29 mouse cellular contexts compared by ENCODE assay signal in genomic region chr3:130378626-130379025, GRCm38 (mm10).
DNase-seq lines count a peak whose midpoint lies in the region; ATAC-seq and TF ChIP-seq lines count a peak whose summit lies in the region.
"Had no signal": no experiment of that assay in that cellular context is flagged by ENCODE, and none has a peak within 500 bp of the region (broad histone marks: within the 10 kb centered on the region; RNA-seq: fewer than 3 reads in every experiment).

No protein-coding gene starts in this region.

- H3K79me2 ChIP-seq in liver, adult 2 months (ENCODE audit: control insufficient read depth, insufficient read depth, low read length), result no peaks in the 10 kb centered on the region

- 48% methylated on average over 9 of the region's 9 CpGs for WGBS in forebrain, embryonic 10.5 days
- 46% methylated on average over 9 of the region's 9 CpGs for WGBS in forebrain, embryonic 11.5 days
- WGBS in liver, adult 2 months, result 73% methylated on average over 9 of the region's 9 CpGs
- WGBS in liver, embryonic 11.5 days, result 78% methylated on average over 9 of the region's 9 CpGs
- 50% methylated on average over 9 of the region's 9 CpGs for WGBS in midbrain, embryonic 11.5 days
- 41% methylated on average over 9 of the region's 9 CpGs for WGBS in midbrain, embryonic 10.5 days

- no peak overlapping the region for H3K4me3 ChIP-seq in forebrain, embryonic 10.5 days
- no peak overlapping the region for H3K4me3 ChIP-seq in forebrain, embryonic 11.5 days (ENCODE audit: low read depth, low read length)
- H3K4me3 ChIP-seq in liver, adult 2 months (ENCODE audit: insufficient read depth, low read depth, low read length), result no peak overlapping the region
- no peak overlapping the region for H3K4me3 ChIP-seq in liver, embryonic 11.5 days (ENCODE audit: low read depth, low read length)
- H3K4me3 ChIP-seq in midbrain, embryonic 11.5 days (ENCODE audit: low read depth, low read length), result no peak overlapping the region
- H3K4me3 ChIP-seq in midbrain, embryonic 10.5 days, result no peak overlapping the region
- H3K4me3 ChIP-seq: erythroblast, embryonic 14.5 days; heart, adult 2 months; heart, embryonic 13.5 days; midbrain, embryonic 13.5 days; neural tube, embryonic 13.5 days; stomach, embryonic 15.5 days had no signal

- peaks cover 16% of the 10 kb centered on the region for H3K4me1 ChIP-seq in forebrain, embryonic 10.5 days
- no peaks in the 10 kb centered on the region for H3K4me1 ChIP-seq in forebrain, embryonic 11.5 days (replicated peaks; ENCODE audit: control insufficient read depth, insufficient read depth, low read length)
- no peaks in the 10 kb centered on the region for H3K4me1 ChIP-seq in liver, adult 2 months (ENCODE audit: control insufficient read depth, insufficient read depth, low read length)
- H3K4me1 ChIP-seq in liver, embryonic 11.5 days (replicated peaks; ENCODE audit: control insufficient read depth, insufficient read depth, low read length), result no peaks in the 10 kb centered on the region
- no peaks in the 10 kb centered on the region for H3K4me1 ChIP-seq in midbrain, embryonic 11.5 days (ENCODE audit: control insufficient read depth, insufficient read depth, low read length)
- H3K4me1 ChIP-seq in midbrain, embryonic 10.5 days, result peaks cover 16% of the 10 kb centered on the region
- H3K4me1 ChIP-seq: heart, embryonic 13.5 days; neural tube, embryonic 13.5 days; stomach, embryonic 15.5 days had no signal

- no peak overlapping the region for H3K4me2 ChIP-seq in forebrain, embryonic 11.5 days (ENCODE audit: low read depth, low read length, severe bottlenecking)
- H3K4me2 ChIP-seq in liver, embryonic 11.5 days, result no peak overlapping the region
- no peak overlapping the region for H3K4me2 ChIP-seq in midbrain, embryonic 11.5 days
- H3K4me2 ChIP-seq: heart, embryonic 13.5 days; midbrain, embryonic 13.5 days; neural tube, embryonic 13.5 days; stomach, embryonic 15.5 days had no signal

- H3K9ac ChIP-seq in forebrain, embryonic 11.5 days (ENCODE audit: low read length), result no peak overlapping the region
- no peak overlapping the region for H3K9ac ChIP-seq in liver, adult 2 months (ENCODE audit: low read depth, low read length)
- H3K9ac ChIP-seq in liver, embryonic 11.5 days (ENCODE audit: low read depth, low read length), result no peak overlapping the region
- H3K9ac ChIP-seq in midbrain, embryonic 11.5 days (ENCODE audit: low read length), result no peak overlapping the region
- H3K9ac ChIP-seq: heart, embryonic 13.5 days; liver, embryonic 14.5 days; midbrain, embryonic 13.5 days; neural tube, embryonic 13.5 days; stomach, embryonic 15.5 days had no signal

- ATAC-seq in forebrain, embryonic 11.5 days (replicated peaks; ENCODE audit: low FRiP score), result no peak; the same call in 1 of the 2 replicates
- no peak for ATAC-seq in liver, embryonic 11.5 days (replicated peaks; ENCODE audit: low FRiP score)
- ATAC-seq in midbrain, embryonic 11.5 days (ENCODE audit: low FRiP score), result peak; percentile 44; the same call in 1 of the 2 replicates
- ATAC-seq: CD4-positive, CD25-positive, alpha-beta regulatory T cell, adult 4 months; forebrain, embryonic 14.5 days; intestine, embryonic 16.5 days; midbrain, embryonic 13.5 days had no signal

- TF ChIP-seq POLR2A in liver, adult 2 months (IDR thresholded peaks at IDR 0.05; ENCODE audit: extremely low read depth, insufficient read depth, low read length), result no peak

- H3K27me3 ChIP-seq in forebrain, embryonic 10.5 days (ENCODE audit: poor library complexity, severe bottlenecking), result no peaks in the 10 kb centered on the region
- no peaks in the 10 kb centered on the region for H3K27me3 ChIP-seq in forebrain, embryonic 11.5 days (ENCODE audit: control insufficient read depth, insufficient read depth, low read length)
- no peaks in the 10 kb centered on the region for H3K27me3 ChIP-seq in liver, adult 2 months (ENCODE audit: control insufficient read depth, insufficient read depth, low read length)
- no peaks in the 10 kb centered on the region for H3K27me3 ChIP-seq in liver, embryonic 11.5 days (replicated peaks; ENCODE audit: control insufficient read depth, insufficient read depth, low read length)
- no peaks in the 10 kb centered on the region for H3K27me3 ChIP-seq in midbrain, embryonic 11.5 days (ENCODE audit: control insufficient read depth, insufficient read depth, low read length)
- H3K27me3 ChIP-seq in midbrain, embryonic 10.5 days (ENCODE audit: low read depth, poor library complexity, severe bottlenecking), result no peaks in the 10 kb centered on the region
- H3K27me3 ChIP-seq: midbrain, embryonic 13.5 days; neural tube, embryonic 13.5 days; stomach, embryonic 15.5 days had no signal

- peak overlapping the region; percentile 35; the same call in 1 of the 2 replicates for H3K27ac ChIP-seq in forebrain, embryonic 10.5 days
- no peak overlapping the region for H3K27ac ChIP-seq in forebrain, embryonic 11.5 days (ENCODE audit: low read depth, low read length)
- no peak overlapping the region for H3K27ac ChIP-seq in liver, adult 2 months (replicated peaks; ENCODE audit: insufficient read depth, low read depth, low read length)
- H3K27ac ChIP-seq in liver, embryonic 11.5 days (ENCODE audit: low read depth, low read length), result no peak overlapping the region
- H3K27ac ChIP-seq in midbrain, embryonic 11.5 days (ENCODE audit: low read depth, low read length), result no peak overlapping the region
- no peak overlapping the region for H3K27ac ChIP-seq in midbrain, embryonic 10.5 days (replicated peaks)
- H3K27ac ChIP-seq: heart, adult 2 months; heart, embryonic 13.5 days; kidney, postnatal 0 days; liver, embryonic 14.5 days; midbrain, embryonic 13.5 days; neural tube, embryonic 13.5 days; stomach, embryonic 15.5 days had no signal

- no peak for DNase-seq in forebrain, embryonic 10.5 days (ENCODE audit: extremely low spot score, low spot score)
- no peak for DNase-seq in forebrain, embryonic 11.5 days (ENCODE audit: low spot score)
- DNase-seq in liver, adult 2 months (ENCODE audit: extremely low read depth, low read depth, low spot score), result peak; percentile 4
- DNase-seq in liver, embryonic 11.5 days (ENCODE audit: low spot score), result no peak
- DNase-seq in midbrain, embryonic 11.5 days (ENCODE audit: low spot score, missing footprints), result no peak
- no peak for DNase-seq in midbrain, embryonic 10.5 days (ENCODE audit: low spot score)
- no peak for DNase-seq in layer of hippocampus, postnatal 14 days (ENCODE audit: low spot score in 2 of 2)
- DNase-seq: adrenal gland, postnatal 25 days; cerebellum, adult 18-20 months; cerebellum, postnatal 10 days; gastrocnemius, postnatal 25 days; heart, adult 2 months; heart, postnatal 10 days; kidney, adult 8-10 months; kidney, postnatal 4 days; layer of hippocampus, postnatal 36 days; left cerebral cortex, postnatal 4 days; right cerebral cortex, postnatal 14 days; thymus, postnatal 14 days had no signal

- no peaks in the 10 kb centered on the region for H3K9me3 ChIP-seq in forebrain, embryonic 10.5 days
- no peaks in the 10 kb centered on the region for H3K9me3 ChIP-seq in forebrain, embryonic 11.5 days (ENCODE audit: control insufficient read depth, low read length)
- H3K9me3 ChIP-seq in liver, embryonic 11.5 days (ENCODE audit: control insufficient read depth, low read length), result no peaks in the 10 kb centered on the region
- no peaks in the 10 kb centered on the region for H3K9me3 ChIP-seq in midbrain, embryonic 11.5 days (ENCODE audit: control insufficient read depth, low read length)
- H3K9me3 ChIP-seq in midbrain, embryonic 10.5 days (replicated peaks), result no peaks in the 10 kb centered on the region
- H3K9me3 ChIP-seq: heart, embryonic 13.5 days; midbrain, embryonic 13.5 days; neural tube, embryonic 13.5 days; stomach, embryonic 15.5 days had no signal

- no peaks in the 10 kb centered on the region for H3K36me3 ChIP-seq in forebrain, embryonic 10.5 days (replicated peaks)
- H3K36me3 ChIP-seq in forebrain, embryonic 11.5 days (ENCODE audit: control insufficient read depth, insufficient read depth, low read length), result no peaks in the 10 kb centered on the region
- no peaks in the 10 kb centered on the region for H3K36me3 ChIP-seq in liver, adult 2 months (ENCODE audit: control insufficient read depth, insufficient read depth, low read length)
- no peaks in the 10 kb centered on the region for H3K36me3 ChIP-seq in liver, embryonic 11.5 days (ENCODE audit: control insufficient read depth, insufficient read depth, low read length)
- H3K36me3 ChIP-seq in midbrain, embryonic 11.5 days (ENCODE audit: control insufficient read depth, insufficient read depth, low read length), result no peaks in the 10 kb centered on the region
- no peaks in the 10 kb centered on the region for H3K36me3 ChIP-seq in midbrain, embryonic 10.5 days
- H3K36me3 ChIP-seq: heart, embryonic 13.5 days; midbrain, embryonic 13.5 days; neural tube, embryonic 13.5 days; stomach, embryonic 15.5 days had no signal

- no peak for TF ChIP-seq CTCF in liver, adult 2 months (IDR thresholded peaks at IDR 0.05; ENCODE audit: low read depth, low read length)
